ENCODE assay signal across 9 mouse cellular contexts in genomic region chr3:131511616-131512015, GRCm38 (mm10). TPM values are rescaled to one million over a fixed set of nuclear protein-coding genes. Genes with fewer than 3 reads are reported as not detected.
DNase-seq lines count a peak whose midpoint lies in the region.
"Had no signal": no experiment of that assay in that cellular context is flagged by ENCODE, and none has a peak within 500 bp of the region (broad histone marks: within the 10 kb centered on the region; RNA-seq: fewer than 3 reads in every experiment).

No protein-coding gene starts in this region.

- DNase-seq in adrenal gland, adult 2 months = peak; percentile 44
- no peak for DNase-seq in adrenal gland, adult 18-20 months (ENCODE audit: low spot score in 2 of 2)
- peak; percentile 29 for DNase-seq in kidney, postnatal 14 days
- no peak for DNase-seq in kidney, postnatal 10 days
- peak; percentile 25 for DNase-seq in lung, postnatal 10 days
- no peak for DNase-seq in lung, postnatal 14 days
- DNase-seq in yolk sac, embryonic 10.5 days (ENCODE audit: low spot score) = no peak
- no peak for DNase-seq in ovary, postnatal 14 days (ENCODE audit: low spot score)
- DNase-seq: cerebellum, postnatal 14 days had no signal

RNA-seq across cellular contexts. Expression of gene Sgms2, which starts 20.4 kb away (rescaled TPM):
- 1 to 10 TPM; 6.3 to 9.2 TPM for total RNA-seq in adrenal gland, adult 2 months (2021)
- 0.54 and 0.93 TPM in 2 replicates for polyA plus RNA-seq in adrenal gland, adult 2 months (2012; rRNA removed)
- total RNA-seq in adrenal gland, adult 18-20 months (2021) = 1 to 10 TPM; 3.9 to 6.6 TPM

RNA-seq across cellular contexts. Expression of gene Papss1, which starts 53.0 kb away (rescaled TPM):
- 10 to 100 TPM; 47.6 to 66.8 TPM for total RNA-seq in adrenal gland, adult 2 months (2021)
- polyA plus RNA-seq in adrenal gland, adult 2 months (2012; rRNA removed) = 17.0 and 19.2 TPM in 2 replicates
- total RNA-seq in adrenal gland, adult 18-20 months (2021) = 10 to 100 TPM; 43.7 to 53.6 TPM

Comparison
In these comparisons a context has a peak if more than half of its experiments do, and no peak if none do; other contexts are left out.
1. DNase-seq: peak in adrenal gland, adult 2 months (single experiment), kidney, postnatal 14 days (single experiment) and lung, postnatal 10 days (single experiment); none in adrenal gland, adult 18-20 months (0 of 2), kidney, postnatal 10 days (single experiment), lung, postnatal 14 days (single experiment), yolk sac, embryonic 10.5 days (single experiment) and ovary, postnatal 14 days (single experiment).